Mouse (Mus musculus): Measurements from ENCODE around the gene Elovl1. TPM values are rescaled to one million over a fixed set of nuclear protein-coding genes. Genes with fewer than 3 reads are reported as not detected.

Elovl1 gene
- polyA plus RNA-seq, 1 experiment from 2014 or later, result 152 TPM

GRCm38 (mm10) chr4:118437829-118438253 is 9.9 kb downstream of the Elovl1 start:
- 6% methylated on average over 12 of the region's 12 CpGs for WGBS
- peak overlapping the region; percentile 77 for H3K4me2 ChIP-seq (ENCODE audit: low read length)
- DNase-seq (ENCODE audit: low spot score) (peak; percentile 77), ATAC-seq (replicated peaks; ENCODE audit: low FRiP score, low TSS enrichment, low read depth) (no peak)
- peaks cover 30% of the 10 kb centered on the region for H3K36me3 ChIP-seq (ENCODE audit: control insufficient read depth, insufficient read depth, low read length)
- H3K4me1 ChIP-seq (replicated peaks; ENCODE audit: control insufficient read depth, insufficient read depth, low read length), result peaks cover 25% of the 10 kb centered on the region
- H3K9ac ChIP-seq (ENCODE audit: low read length), result peak overlapping the region; percentile 65
- H3K9me3 ChIP-seq (ENCODE audit: control insufficient read depth, low read length), result no peaks in the 10 kb centered on the region
- no peaks in the 10 kb centered on the region for H3K27me3 ChIP-seq (replicated peaks; ENCODE audit: control insufficient read depth, insufficient read depth, low read length)
- H3K4me3 ChIP-seq (ENCODE audit: low read depth, low read length), result peak overlapping the region; percentile 66
- peak overlapping the region; percentile 86 for H3K27ac ChIP-seq (ENCODE audit: low read depth)

DNA sequence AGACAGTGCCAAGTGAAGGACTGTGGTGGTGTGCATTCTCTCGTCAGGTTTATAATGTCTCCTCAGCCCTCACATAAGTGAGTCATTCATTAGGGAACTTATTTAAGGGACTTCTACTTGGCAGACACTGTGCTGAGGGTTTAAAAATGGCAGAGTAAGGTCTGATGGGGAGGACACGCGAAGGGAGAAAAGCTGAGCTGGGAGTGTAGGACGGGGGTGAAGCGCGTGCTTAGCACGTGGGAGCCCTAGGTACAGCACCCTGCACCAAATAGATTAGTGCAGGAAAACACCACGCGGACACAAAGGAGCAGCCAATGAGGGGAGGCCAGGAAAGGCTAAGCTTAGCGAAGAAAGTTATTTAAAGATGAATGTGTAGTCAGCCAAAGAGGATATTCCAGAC is 17.2 kb downstream of the Elovl1 start:
- Histone ChIP-seq H3K9me3 (ENCODE audit: control insufficient read depth, low read length) (no peaks in the 10 kb centered on the region), H3K4me3 (ENCODE audit: low read depth, low read length) (no peak overlapping the region), H3K36me3 (ENCODE audit: control insufficient read depth, insufficient read depth, low read length) (no peaks in the 10 kb centered on the region), H3K27me3 (replicated peaks; ENCODE audit: control insufficient read depth, insufficient read depth, low read length) (no peaks in the 10 kb centered on the region), H3K4me1 (replicated peaks; ENCODE audit: control insufficient read depth, insufficient read depth, low read length) (peaks cover 12% of the 10 kb centered on the region), H3K27ac (ENCODE audit: low read depth) (no peak overlapping the region), H3K9ac (ENCODE audit: low read length) (no peak overlapping the region), H3K4me2 (ENCODE audit: low read length) (no peak overlapping the region)
- DNase-seq (ENCODE audit: low spot score) (no peak), ATAC-seq (replicated peaks; ENCODE audit: low FRiP score, low TSS enrichment, low read depth) (no peak)
- WGBS, result 87% methylated on average over 10 of the region's 10 CpGs

DNA sequence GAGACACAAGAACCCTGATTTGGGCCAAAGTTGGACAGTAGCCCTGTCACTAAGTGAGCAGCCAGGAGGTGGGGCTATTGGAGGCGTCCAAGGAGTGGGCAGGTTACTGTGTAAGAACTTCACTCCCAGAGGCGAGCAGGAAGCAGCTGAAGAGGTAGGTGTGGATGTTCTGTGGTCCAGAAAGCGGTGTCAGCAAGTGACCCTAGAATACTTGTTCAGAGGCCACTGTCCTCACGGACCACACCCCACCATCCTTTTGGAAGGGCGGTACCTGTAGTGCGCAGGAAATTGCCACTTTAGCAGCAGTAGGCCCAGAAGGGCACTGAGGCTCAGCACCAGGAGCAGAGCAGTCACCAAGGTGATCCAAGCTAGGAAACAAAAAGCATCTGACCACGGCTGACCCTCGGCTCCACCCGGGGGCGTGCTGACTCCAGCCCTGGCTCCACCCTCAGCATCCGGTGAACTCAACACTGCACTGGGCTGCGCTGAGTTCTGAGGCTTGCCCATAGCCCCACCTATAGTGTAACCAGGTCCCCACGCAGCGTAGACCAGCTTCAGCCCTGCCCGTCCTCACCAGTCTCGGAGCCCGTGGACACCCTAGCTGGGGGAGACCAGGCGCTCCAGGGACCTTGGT is 18.0 kb downstream of the Elovl1 start:
- peak overlapping the region; percentile 35 for H3K9ac ChIP-seq (ENCODE audit: low read length)
- H3K36me3 ChIP-seq (ENCODE audit: control insufficient read depth, insufficient read depth, low read length), result no peaks in the 10 kb centered on the region
- H3K4me3 ChIP-seq (ENCODE audit: low read depth, low read length), result peak overlapping the region; percentile 35
- H3K9me3 ChIP-seq (ENCODE audit: control insufficient read depth, low read length), result no peaks in the 10 kb centered on the region
- H3K27ac ChIP-seq (ENCODE audit: low read depth), result no peak overlapping the region
- H3K27me3 ChIP-seq (replicated peaks; ENCODE audit: control insufficient read depth, insufficient read depth, low read length), result no peaks in the 10 kb centered on the region
- WGBS, result 25% methylated on average over 18 of the region's 18 CpGs
- peak overlapping the region; percentile 85 for H3K4me2 ChIP-seq (ENCODE audit: low read length)
- H3K4me1 ChIP-seq (replicated peaks; ENCODE audit: control insufficient read depth, insufficient read depth, low read length), result peaks cover 12% of the 10 kb centered on the region
- DNase-seq (ENCODE audit: low spot score) (peak; percentile 69), ATAC-seq (replicated peaks; ENCODE audit: low FRiP score, low TSS enrichment, low read depth) (peak; percentile 82)

- no peaks in the 10 kb centered on the region for H3K27me3 ChIP-seq (replicated peaks; ENCODE audit: control insufficient read depth, insufficient read depth, low read length)
- no peaks in the 10 kb centered on the region for H3K9me3 ChIP-seq (ENCODE audit: control insufficient read depth, low read length)
- DNase-seq (ENCODE audit: low spot score) (no peak), ATAC-seq (replicated peaks; ENCODE audit: low FRiP score, low TSS enrichment, low read depth) (no peak; the same call in 1 of the 2 replicates)
- no peaks in the 10 kb centered on the region for H3K36me3 ChIP-seq (ENCODE audit: control insufficient read depth, insufficient read depth, low read length)
- H3K4me2 ChIP-seq (ENCODE audit: low read length), result peak overlapping the region; percentile 85
- WGBS, result 33% methylated on average over 23 of the region's 24 CpGs
- H3K4me1 ChIP-seq (replicated peaks; ENCODE audit: control insufficient read depth, insufficient read depth, low read length), result peaks cover 12% of the 10 kb centered on the region
- peak overlapping the region; percentile 35 for H3K4me3 ChIP-seq (ENCODE audit: low read depth, low read length)
- no peak overlapping the region for H3K27ac ChIP-seq (ENCODE audit: low read depth)
- H3K9ac ChIP-seq (ENCODE audit: low read length), result peak overlapping the region; percentile 35
These were observed 18.7 kb downstream of the Elovl1 start for GRCm38 (mm10) chr4:118446415-118447153.

DNA sequence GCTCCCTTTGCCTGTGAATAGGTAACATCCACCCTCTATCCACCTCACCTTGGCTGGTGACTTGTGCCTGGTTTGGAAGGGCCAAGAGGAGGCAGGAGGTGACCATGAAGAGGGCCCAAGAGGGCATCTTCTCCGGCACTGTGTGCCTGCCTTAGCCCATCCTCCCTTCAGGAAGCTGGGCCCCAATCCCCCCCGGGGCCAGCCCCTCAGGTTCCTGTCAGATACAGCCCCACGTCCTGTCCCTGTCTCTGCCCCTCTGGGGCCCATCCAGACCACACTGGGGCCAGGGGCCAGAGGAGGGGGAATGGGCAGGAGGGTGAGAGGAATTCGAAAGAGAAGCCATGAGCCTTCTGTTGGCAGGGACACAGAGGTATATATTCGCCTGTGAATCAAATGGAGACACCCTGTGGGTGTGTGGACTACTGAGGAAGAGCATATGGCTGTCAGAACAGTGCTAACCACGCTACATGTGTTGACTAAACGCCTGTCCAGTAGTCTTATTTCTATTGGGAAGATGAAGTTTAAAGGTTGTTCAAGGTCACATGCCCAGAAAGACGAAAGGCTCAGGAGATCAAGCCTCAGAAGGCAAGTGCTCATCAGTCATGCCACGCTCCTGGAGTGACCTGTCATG is 29.6 kb downstream of the Elovl1 start, which contains the start of gene Mpl:
TSS of gene Mpl (minus strand) at position 169 of the 631 bp plus-strand sequence.
- Histone ChIP-seq H3K27me3 (replicated peaks; ENCODE audit: control insufficient read depth, insufficient read depth, low read length) (no peaks in the 10 kb centered on the region), H3K27ac (ENCODE audit: low read depth) (no peak within 1 kb of the TSS), H3K9me3 (ENCODE audit: control insufficient read depth, low read length) (no peaks in the 10 kb centered on the region), H3K9ac (ENCODE audit: low read length) (no peak within 1 kb of the TSS), H3K4me1 (replicated peaks; ENCODE audit: control insufficient read depth, insufficient read depth, low read length) (no peaks in the 10 kb centered on the region), H3K4me3 (ENCODE audit: low read depth, low read length) (no peak within 1 kb of the TSS), H3K4me2 (ENCODE audit: low read length) (no peak within 1 kb of the TSS), H3K36me3 (ENCODE audit: control insufficient read depth, insufficient read depth, low read length) (no peaks in the 10 kb centered on the region)
- WGBS, result 60% methylated on average over 9 of the region's 9 CpGs
- ATAC-seq (replicated peaks; ENCODE audit: low FRiP score, low TSS enrichment, low read depth), result no peak
- no peak for DNase-seq (ENCODE audit: low spot score)

DNA sequence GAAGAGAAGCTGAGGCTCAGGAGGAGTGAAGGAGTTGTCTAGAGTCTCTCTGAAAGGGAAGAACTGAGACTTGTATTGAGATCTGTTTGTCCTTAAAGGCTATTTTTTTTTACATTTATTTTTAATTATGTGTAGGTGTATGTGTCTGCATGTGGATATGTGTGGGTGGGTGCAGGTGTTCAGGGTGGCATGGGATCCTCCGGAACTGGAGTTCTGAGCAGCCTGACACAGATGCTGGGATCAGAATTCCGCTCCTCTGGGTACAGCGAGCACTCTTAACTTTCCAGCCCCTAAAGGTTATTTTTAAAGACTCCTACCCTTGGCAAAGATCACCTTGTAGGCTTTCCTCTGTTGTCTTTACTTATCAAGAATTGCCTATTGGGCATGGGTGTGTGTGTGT is 37.1 kb downstream of the Elovl1 start:
- no peaks in the 10 kb centered on the region for H3K27me3 ChIP-seq (replicated peaks; ENCODE audit: control insufficient read depth, insufficient read depth, low read length)
- H3K36me3 ChIP-seq (ENCODE audit: control insufficient read depth, insufficient read depth, low read length), result no peaks in the 10 kb centered on the region
- DNase-seq (ENCODE audit: low spot score) (no peak), ATAC-seq (replicated peaks; ENCODE audit: low FRiP score, low TSS enrichment, low read depth) (no peak)
- no peak overlapping the region for H3K4me3 ChIP-seq (ENCODE audit: low read depth, low read length)
- no peaks in the 10 kb centered on the region for H3K4me1 ChIP-seq (replicated peaks; ENCODE audit: control insufficient read depth, insufficient read depth, low read length)
- 85% methylated on average over 3 of the region's 3 CpGs for WGBS
- no peak overlapping the region for H3K27ac ChIP-seq (ENCODE audit: low read depth)
- 0 out of 2 replicates have a peak, but pooled peaks cover 4% of the 10 kb centered on the region for H3K9me3 ChIP-seq (ENCODE audit: control insufficient read depth, low read length)
- no peak overlapping the region for H3K4me2 ChIP-seq (ENCODE audit: low read length)
- H3K9ac ChIP-seq (ENCODE audit: low read length), result no peak overlapping the region

DNA sequence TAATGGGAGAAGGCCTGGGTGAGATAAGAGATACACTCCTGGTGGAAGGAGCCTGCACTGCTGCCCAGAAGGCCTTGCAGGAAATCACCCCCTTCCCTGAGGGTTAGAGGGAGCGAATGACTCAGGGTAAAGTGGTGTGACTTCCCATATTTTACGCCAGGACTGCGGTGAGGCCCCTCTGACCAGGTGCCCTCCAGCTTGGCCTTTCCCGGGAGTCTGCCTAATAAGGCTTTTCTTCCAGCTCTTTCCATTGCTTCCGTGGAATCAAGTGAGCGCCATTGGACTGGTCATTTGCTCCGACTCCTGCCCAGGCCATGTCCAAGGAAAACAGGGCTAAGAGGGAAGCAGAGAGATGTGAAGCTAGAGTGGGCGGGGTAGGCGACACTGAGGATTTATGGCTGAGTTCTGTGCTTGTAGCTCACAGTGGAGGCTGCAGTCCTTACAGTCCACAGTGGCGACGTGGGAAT is 37.8 kb downstream of the Elovl1 start:
- DNase-seq (ENCODE audit: low spot score) (peak; percentile 56), ATAC-seq (replicated peaks; ENCODE audit: low FRiP score, low TSS enrichment, low read depth) (0 out of 2 replicates have a peak, but pooled peaks have one; percentile 55)
- Histone ChIP-seq H3K27me3 (replicated peaks; ENCODE audit: control insufficient read depth, insufficient read depth, low read length) (no peaks in the 10 kb centered on the region), H3K4me3 (ENCODE audit: low read depth, low read length) (no peak overlapping the region), H3K9me3 (ENCODE audit: control insufficient read depth, low read length) (0 out of 2 replicates have a peak, but pooled peaks cover 4% of the 10 kb centered on the region), H3K4me2 (ENCODE audit: low read length) (no peak overlapping the region), H3K27ac (ENCODE audit: low read depth) (no peak overlapping the region), H3K4me1 (replicated peaks; ENCODE audit: control insufficient read depth, insufficient read depth, low read length) (no peaks in the 10 kb centered on the region), H3K9ac (ENCODE audit: low read length) (no peak overlapping the region), H3K36me3 (ENCODE audit: control insufficient read depth, insufficient read depth, low read length) (no peaks in the 10 kb centered on the region)
- 24% methylated on average over 11 of the region's 11 CpGs for WGBS

- DNase-seq (ENCODE audit: low spot score) (no peak), ATAC-seq (replicated peaks; ENCODE audit: low FRiP score, low TSS enrichment, low read depth) (no peak)
- Histone ChIP-seq H3K9ac (ENCODE audit: low read length) (no peak overlapping the region), H3K4me3 (ENCODE audit: low read depth, low read length) (no peak overlapping the region), H3K4me2 (ENCODE audit: low read length) (no peak overlapping the region), H3K27ac (ENCODE audit: low read depth) (no peak overlapping the region), H3K4me1 (replicated peaks; ENCODE audit: control insufficient read depth, insufficient read depth, low read length) (no peaks in the 10 kb centered on the region; the same call in 1 of the 2 replicates), H3K27me3 (replicated peaks; ENCODE audit: control insufficient read depth, insufficient read depth, low read length) (no peaks in the 10 kb centered on the region), H3K9me3 (ENCODE audit: control insufficient read depth, low read length) (0 out of 2 replicates have a peak, but pooled peaks cover 4% of the 10 kb centered on the region), H3K36me3 (ENCODE audit: control insufficient read depth, insufficient read depth, low read length) (no peaks in the 10 kb centered on the region)
- WGBS, result 79% methylated on average over 6 of the region's 6 CpGs
These were observed 43.4 kb downstream of the Elovl1 start for GRCm38 (mm10) chr4:118471281-118471680.
